Mouse (Mus musculus) embryonic fibroblast, embryonic 13.5 days (primary cell): ENCODE results near the gene Abcf2. TPM values are rescaled to one million over a fixed set of nuclear protein-coding genes. Genes with fewer than 3 reads are reported as not detected.
A peak's percentile ranks its signal among the peaks of the same experiment; 100 is the strongest.

Experiments used
- H3K27ac ChIP-seq: 2 replicates; pipeline ENCODE4 v1.5.1; 2012; ENCODE audit warnings: low read length, control low read depth, inconsistent platforms; ENCODE audit not compliant: insufficient read depth
- H3K4me1 ChIP-seq: 2 replicates; pipeline ENCODE4 v1.6.1; 2011; ENCODE audit warnings: low read length; ENCODE audit not compliant: control insufficient read depth, insufficient read depth
- H3K4me3 ChIP-seq: 2 replicates; pipeline ENCODE4 v1.5.1; 2011; ENCODE audit warnings: mild to moderate bottlenecking, control low read depth, low read length; ENCODE audit not compliant: insufficient read depth
- CTCF ChIP-seq: IDR thresholded peaks from 2 replicates; pipeline ENCODE4 v1.5.1; 2011; ENCODE audit warnings: mild to moderate bottlenecking, control low read depth, low read length, moderate library complexity, borderline replicate concordance; ENCODE audit not compliant: insufficient read depth
- POLR2A ChIP-seq: IDR thresholded peaks from 2 replicates; pipeline ENCODE4 v1.6.1; 2011; ENCODE audit warnings: low read depth, mild to moderate bottlenecking, control low read depth, low read length, moderate library complexity
- polyA plus RNA-seq: library from polyadenylated mRNA; stranded (reverse); fragments of >200 nt; gene quantifications from 2 replicates; pipeline ENCODE4 v1.2.4, GENCODE M21; 2011; ENCODE audit warnings: low read depth; ENCODE audit not compliant: missing spikeins, insufficient read length

Abcf2 gene
- polyA plus RNA-seq, 1 experiment, result 69.3 TPM

- Histone ChIP-seq H3K4me3 (no peak overlapping the region), H3K4me1 (no peaks in the 10 kb centered on the region), H3K27ac (no peak overlapping the region)
- no peak for TF ChIP-seq POLR2A
- TF ChIP-seq CTCF, result no peak
These were observed 34.6 kb downstream of the Abcf2 start for GRCm38 (mm10) chr5:24542643-24543042.

- TF ChIP-seq POLR2A (no peak), CTCF (no peak)
- Histone ChIP-seq H3K4me3 (no peak overlapping the region), H3K27ac (no peak overlapping the region), H3K4me1 (no peaks in the 10 kb centered on the region)
These were observed 36.1 kb downstream of the Abcf2 start for GRCm38 (mm10) chr5:24541144-24541569.

GRCm38 (mm10) chr5:24540387-24541143, 36.7 kb downstream of the Abcf2 start, which contains the start of gene Asb10:
Gene Asb10 (minus strand): TSS chr5:24540978.
- Histone ChIP-seq H3K4me1 (no peaks in the 10 kb centered on the region), H3K27ac (no peak within 1 kb of the TSS), H3K4me3 (no peak within 1 kb of the TSS)
- TF ChIP-seq POLR2A (no peak), CTCF (no peak)

- H3K4me3 ChIP-seq, result no peak overlapping the region
- no peak overlapping the region for H3K27ac ChIP-seq
- TF ChIP-seq CTCF (no peak), POLR2A (no peak)
- H3K4me1 ChIP-seq, result no peaks in the 10 kb centered on the region
These were observed 37.5 kb downstream of the Abcf2 start for GRCm38 (mm10) chr5:24539571-24540296.

- no peak for TF ChIP-seq CTCF
These were observed 39.6 kb downstream of the Abcf2 start for GRCm38 (mm10) chr5:24537618-24538017.

GRCm38 (mm10) chr5:24536511-24536910, 40.8 kb downstream of the Abcf2 start:
- TF ChIP-seq CTCF (no peak), POLR2A (no peak)

More at GRCm38 (mm10) chr5:24537618-24538017, 39.6 kb downstream of the Abcf2 start:
- H3K4me3 ChIP-seq, result no peak overlapping the region
- H3K4me1 ChIP-seq, result no peaks in the 10 kb centered on the region
- H3K27ac ChIP-seq, result no peak overlapping the region

GRCm38 (mm10) chr5:24535731-24536130, 41.5 kb downstream of the Abcf2 start:
- no peak overlapping the region for H3K4me3 ChIP-seq
- H3K4me1 ChIP-seq, result no peaks in the 10 kb centered on the region
- H3K27ac ChIP-seq, result no peak overlapping the region
- no peak for TF ChIP-seq CTCF
- no peak for TF ChIP-seq POLR2A

More at GRCm38 (mm10) chr5:24536511-24536910, 40.8 kb downstream of the Abcf2 start:
- Histone ChIP-seq H3K4me1 (no peaks in the 10 kb centered on the region), H3K4me3 (no peak overlapping the region), H3K27ac (no peak overlapping the region)

GRCm38 (mm10) chr5:24534292-24534691, 43.0 kb downstream of the Abcf2 start:
- H3K27ac ChIP-seq, result no peak overlapping the region
- H3K4me1 ChIP-seq, result no peaks in the 10 kb centered on the region
- H3K4me3 ChIP-seq, result no peak overlapping the region
- TF ChIP-seq CTCF (no peak), POLR2A (no peak)

GRCm38 (mm10) chr5:24533391-24533790, 43.9 kb downstream of the Abcf2 start:
- Histone ChIP-seq H3K4me1 (no peaks in the 10 kb centered on the region), H3K4me3 (no peak overlapping the region), H3K27ac (no peak overlapping the region)
- no peak for TF ChIP-seq CTCF
- no peak for TF ChIP-seq POLR2A

GRCm38 (mm10) chr5:24530042-24530689, 47.1 kb downstream of the Abcf2 start:
- Histone ChIP-seq H3K4me3 (no peak overlapping the region), H3K27ac (no peak overlapping the region), H3K4me1 (no peaks in the 10 kb centered on the region)
- peak; percentile 100 for TF ChIP-seq CTCF
- no peak for TF ChIP-seq POLR2A
